Mouse (Mus musculus) frontal cortex, postnatal 14 days (tissue): ENCODE results near the gene Mib2.
"Not testable (repeated sequence)": the region's sequence is repeated elsewhere in the genome, so short reads cannot be mapped to it uniquely, and the experiment has no call there.

Source experiments
- DNase-seq, 2 experiments: peaks; one replicate each; pipeline ENCODE4 v3.0.0; 2022; ENCODE audit warnings: low spot score in 2 of 2

Gene Mib2

DNA sequence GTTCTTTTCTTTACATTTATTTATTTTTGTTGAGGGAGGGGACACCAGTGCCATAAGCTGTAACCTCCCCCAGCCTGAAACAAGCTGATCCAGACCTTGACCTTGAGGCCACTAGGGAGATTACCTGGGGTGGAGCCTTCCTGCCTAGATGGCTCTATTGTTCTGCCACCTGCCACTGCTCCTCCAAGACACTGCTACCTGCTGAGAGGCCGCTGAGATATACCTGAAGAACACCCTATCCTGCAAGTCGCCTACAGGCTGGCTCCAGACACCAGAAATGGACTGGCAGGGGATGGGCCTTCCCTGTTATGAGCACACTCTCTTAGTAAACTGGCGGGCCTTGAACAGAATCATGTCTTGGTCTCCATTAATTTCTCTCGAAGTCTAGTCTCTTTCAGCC lies 1.2 kb upstream of the Mib2 start:
- not testable (repeated sequence) for DNase-seq

DNA sequence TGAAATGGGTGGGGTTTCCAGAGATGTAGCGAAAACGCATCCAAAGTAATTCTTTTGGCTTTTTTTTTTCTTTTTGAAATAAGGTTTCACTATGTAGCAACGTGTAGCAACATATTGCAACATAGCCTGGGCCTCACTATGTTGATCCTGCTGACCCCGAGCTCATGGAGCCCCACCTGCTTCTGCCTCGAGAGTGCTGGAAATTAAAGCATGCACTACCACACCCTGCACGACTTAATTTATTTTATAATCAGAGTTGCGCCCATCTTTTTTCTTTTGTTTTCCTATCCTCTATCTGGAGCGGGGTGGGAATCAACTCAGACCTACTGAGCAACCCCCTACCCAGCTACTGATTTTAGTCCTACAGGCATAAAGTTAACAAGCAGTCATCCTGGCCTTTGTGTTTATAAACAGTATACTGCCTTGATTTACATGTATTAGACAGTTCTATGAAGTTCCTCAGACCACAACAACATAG lies 639 bp upstream of the Mib2 start:
- no peak for DNase-seq

DNA sequence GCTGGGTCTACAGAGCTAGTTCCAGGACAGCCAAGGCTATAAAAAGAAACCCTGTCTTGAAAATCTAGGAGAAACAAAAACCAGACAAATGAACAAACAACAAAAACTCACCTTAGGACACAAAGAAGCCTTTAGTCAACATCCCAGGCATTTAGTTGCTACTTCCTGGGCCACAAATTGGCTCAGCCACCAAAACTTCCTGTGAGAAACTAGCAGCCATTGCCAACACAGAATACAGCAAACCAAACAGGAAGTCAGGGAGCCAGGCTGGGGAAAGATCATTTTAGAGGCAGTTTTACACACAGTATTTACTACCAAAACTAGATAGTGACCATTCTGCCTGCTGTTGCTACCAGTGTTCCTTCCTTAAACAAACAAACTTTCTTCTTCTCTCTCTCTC lies 2.1 kb downstream of the Mib2 start:
- no peak for DNase-seq

DNA sequence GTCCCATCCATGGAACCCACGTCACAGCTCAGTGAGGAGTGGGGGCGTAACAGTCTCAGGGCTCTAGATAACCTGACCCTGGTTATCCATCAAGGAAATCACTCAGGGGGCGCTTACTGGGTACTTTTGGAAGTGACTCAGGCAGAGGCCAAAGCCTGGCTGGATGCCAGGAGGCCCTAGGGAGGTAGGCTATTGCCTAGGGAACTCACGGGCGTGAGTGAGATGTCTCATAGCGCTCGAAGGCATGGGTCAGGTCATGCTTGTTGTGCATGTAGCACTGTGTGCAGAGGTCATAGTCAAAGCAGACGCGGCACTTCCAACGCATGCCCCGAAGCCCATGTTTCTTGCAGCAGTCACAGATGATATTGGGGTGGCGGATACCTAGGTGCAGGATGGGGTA lies 8.4 kb downstream of the Mib2 start:
- DNase-seq = no peak

DNA sequence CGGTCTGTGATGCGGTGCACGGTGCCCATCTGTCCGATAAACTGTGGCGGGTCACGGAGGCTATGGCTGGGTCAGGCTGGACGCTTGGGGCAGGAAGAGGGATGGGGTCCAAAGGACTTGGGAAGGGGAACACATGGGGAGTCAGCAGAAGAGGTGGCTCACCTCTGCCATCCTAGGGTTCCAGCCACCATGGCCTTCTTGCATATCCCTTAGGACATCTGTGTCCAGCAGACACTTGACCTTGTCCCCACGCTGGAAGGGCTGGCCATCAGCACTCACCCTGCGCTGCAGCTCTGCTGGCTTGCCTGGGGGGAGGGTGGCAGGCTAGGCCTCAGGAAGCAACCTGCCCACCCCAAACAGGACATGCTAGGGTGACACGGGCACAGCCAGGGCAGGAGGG lies 10.0 kb downstream of the Mib2 start:
- no peak for DNase-seq

DNA sequence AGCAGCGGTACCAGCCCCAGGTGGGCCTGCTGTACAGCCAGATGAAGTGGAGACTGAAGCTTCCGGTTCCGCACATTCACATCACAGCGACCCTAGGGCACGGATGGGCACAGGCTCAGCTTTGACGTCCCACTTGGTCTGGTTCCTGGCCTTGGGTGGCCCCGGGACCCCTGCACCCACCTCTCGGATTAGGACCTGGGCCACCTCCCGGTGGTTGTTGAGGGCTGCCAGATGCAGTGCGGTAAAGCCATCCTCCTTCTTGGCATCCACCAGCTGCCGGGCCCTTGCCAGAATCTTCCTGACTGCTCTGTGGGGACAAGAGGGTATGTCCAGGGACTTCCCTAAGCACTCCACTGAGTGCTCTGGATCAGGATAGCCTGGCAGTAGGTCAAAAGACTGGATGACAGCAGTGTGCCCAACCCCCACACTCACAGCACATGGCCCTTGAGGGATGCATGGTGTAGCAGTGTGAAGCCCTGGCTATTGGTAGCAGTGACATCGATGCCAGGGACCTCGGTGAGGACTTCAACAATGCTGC lies 12.7 kb downstream of the Mib2 start:
- no peak for DNase-seq

DNA sequence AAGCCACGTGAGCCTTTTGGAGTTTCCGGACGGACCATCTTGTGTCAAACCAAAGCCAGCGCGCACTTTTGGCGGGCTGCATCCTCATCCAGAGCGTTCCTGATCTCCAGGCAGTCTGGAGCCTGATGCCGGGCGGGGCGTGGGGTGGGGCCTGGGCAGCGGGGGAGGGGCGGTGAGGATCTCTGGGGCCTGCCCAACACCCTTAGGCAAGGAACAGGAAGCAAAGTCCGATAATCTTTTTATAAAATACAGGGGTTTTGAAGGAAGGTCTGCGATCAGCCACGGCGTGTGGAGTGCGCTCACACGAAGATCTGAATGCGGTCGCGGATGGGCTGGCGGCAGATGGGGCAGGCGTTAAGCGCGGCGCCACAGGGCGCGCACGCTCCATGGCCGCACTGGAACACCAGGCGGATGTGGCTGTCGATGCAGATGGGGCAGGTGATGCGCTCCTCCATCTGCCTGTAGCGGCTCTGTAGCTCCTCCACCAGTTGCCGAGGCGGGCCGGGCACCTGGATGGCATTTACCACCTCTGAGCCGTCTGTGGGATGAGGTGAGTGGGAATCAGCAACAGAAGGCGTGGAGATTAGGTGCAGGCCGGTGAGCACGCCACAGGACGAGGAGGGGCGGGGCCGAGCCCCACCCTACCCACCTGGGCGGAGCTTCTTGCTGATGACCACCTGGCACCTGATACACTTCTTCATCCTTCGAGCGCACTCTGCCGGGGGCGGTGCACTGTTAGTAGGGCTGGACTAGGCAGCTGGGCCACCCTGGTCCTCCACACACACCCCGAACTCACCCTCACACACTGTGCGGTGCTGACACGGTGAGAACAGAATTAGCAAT lies 14.3 kb downstream of the Mib2 start:
- no peak for DNase-seq

DNA sequence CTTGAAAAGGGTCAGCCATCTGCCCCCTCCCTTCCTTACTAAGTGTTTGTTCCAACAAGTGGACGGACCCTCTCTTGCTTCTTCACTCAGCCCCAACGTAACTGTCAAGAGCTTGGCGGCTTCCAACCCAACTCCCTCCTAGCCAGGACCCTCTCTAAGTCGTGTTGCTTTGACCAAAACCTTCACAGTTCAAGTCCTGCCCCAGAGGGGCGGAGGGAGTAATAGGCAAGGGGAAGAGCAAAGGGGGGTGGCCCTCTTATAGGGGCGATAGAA lies 14.9 kb downstream of the Mib2 start:
- DNase-seq = no peak

DNA sequence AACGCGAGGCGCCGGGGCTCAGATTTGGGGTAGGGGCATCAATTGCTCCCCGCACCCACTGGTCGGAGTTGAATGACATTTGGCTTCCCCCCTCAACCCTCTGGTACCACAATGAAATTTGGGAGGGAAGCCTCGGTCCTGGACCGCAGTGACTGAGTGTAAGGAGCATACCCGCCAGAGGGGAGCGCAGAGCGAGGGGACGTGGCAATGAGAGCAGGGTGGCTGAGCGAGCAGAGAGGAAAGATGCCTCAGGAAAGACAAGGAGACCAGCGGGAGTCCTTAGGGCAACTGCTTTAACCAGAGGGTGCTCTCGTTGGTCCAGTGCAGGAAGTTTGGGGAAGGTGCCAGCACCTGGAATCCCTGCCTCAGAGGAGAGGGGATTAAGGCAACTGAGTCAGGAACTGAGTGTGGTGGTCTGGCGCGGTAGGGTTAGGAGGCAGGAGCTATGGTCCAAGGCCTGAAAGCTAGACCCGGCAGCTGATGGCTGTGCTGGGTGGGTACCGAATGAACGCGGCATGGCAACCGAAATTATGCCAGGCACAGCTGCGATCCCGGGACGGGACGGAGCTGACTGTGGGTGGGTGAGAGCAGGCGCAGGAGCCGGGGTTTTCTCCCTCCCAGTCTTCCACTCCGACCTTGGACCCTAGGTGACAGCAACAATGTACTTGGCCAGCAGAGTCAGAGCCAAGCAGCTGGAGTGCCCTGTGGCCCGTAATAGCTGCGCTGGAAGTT lies 15.4 kb downstream of the Mib2 start:
- no peak for DNase-seq

DNA sequence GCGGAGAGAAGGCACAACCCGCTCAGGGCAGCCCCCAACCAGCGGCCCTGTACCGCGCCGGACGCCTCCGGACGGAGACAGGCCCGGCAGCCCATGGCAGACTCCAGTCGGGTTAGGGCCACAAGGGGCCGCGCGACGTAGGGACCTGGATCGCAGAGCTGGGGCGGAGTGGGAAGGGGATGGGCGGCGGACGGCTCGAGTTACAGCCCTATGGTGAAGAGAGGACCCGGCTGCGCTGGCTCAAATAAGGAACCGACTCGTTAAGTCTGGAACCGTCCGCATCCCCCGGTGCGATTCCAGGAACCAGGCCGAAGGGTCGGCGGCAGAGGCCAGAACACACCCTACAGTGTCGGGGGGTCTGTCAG lies 15.9 kb downstream of the Mib2 start, which contains the start of gene Mmp23:
Gene Mmp23, minus strand, starts transcription at position 299 of the 365 bp plus-strand sequence.
- no peak for DNase-seq

DNA sequence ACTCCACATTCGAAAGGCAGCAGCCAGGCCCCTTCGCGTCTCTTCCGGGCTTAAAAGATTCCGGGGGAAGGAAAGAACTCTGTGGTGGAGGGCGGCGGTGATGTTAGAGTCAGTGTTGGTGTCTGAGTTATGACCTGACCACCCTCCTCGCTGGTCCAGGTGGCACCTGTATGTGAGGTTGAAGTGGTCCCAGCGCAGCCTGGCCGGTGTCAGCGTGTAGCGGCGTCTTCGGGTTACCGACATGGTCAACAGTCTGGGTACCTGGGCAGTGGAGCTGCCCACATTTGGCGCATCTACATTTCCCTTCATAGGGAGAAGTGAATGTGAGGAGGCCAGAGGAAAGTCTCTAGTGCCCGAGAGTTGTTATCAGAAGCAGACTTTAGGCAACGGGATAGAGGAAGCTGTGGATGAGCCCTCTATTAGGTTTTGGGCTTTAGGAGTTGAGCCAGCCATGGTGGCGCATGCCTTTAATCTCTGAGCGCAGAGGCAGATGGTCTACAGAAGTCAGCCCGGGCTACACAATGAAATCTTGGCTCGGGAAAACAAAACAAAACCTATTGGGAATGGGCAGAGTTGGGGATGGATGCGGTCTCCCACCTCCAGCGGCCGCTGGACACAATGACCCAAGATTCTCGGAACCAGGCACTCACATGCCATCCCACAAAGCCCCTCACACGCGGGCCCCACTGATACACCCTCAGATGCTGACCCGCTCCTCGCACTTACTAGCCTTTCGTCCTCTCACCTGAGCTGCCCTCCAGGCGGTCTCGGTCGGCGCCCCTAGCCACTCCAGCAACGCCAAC lies 16.5 kb downstream of the Mib2 start:
- DNase-seq = no peak

DNA sequence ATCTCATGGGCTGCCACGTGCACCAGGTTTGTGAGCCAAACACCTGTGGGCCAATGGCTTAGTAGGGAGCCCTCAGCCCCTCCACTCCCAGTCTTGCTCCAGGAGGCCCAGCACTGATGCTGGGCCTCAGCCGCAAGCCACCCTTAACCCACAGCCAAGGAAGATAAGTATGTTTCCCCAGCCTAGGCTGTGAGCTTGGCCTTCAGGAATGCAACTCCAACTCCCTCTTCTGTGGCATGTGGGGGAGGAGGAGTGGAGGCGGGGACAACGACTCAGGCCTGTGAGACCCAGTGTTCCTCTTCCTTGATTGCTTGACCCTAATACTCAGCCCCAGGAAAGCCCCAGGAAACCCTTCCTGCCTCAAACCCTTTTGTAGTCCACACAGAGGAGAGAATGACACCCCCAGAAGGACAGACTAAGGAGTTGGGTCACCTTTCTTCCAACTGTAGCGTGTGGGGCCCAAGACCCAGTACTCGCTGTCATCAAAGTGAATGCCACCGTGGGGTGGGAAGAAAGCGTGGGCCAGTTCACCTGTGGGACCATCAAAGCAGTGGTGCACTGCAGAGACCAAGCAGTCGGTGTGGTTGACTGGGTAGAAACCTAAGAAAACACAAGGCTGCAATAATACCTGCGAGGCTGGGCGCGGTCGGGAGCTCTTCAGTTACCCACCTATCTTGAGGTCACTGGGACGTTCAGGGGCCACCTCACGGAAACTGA lies 17.3 kb downstream of the Mib2 start:
- DNase-seq = no peak

DNA sequence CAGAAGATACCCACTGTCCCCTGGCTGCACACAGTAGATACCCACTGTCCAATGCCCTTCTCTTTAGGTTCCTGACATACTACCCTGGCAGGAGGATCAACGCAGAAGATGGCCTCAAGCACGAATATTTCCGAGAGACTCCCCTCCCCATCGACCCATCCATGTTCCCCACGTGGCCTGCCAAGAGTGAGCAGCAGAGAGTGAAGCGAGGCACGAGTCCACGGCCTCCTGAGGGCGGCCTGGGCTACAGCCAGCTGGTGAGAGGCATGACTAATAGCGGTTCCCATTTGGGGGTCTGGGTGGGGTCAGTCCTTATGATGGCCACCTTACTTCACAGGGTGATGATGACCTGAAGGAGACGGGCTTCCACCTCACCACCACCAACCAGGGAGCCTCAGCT lies 19.6 kb downstream of the Mib2 start:
- DNase-seq = no peak

DNA sequence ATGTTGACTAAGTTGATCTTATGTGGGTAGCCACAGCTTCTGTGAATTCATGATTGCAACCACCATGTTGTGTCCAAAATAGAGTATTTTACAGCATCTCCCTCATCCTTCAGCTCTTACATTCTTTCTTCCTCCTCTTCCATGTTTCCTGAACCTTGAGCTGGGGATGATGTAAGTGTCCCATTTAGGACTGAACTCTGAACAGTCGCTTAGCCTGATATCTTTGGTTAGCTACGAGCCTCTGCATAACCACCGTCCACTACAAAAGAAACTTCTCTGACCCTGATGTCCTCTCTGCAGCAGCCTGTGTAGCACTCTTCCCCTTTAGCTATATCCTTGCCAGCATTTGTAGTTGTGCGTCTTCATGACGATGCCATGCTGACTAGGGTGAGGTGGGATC lies 23.3 kb downstream of the Mib2 start:
- no peak for DNase-seq

DNA sequence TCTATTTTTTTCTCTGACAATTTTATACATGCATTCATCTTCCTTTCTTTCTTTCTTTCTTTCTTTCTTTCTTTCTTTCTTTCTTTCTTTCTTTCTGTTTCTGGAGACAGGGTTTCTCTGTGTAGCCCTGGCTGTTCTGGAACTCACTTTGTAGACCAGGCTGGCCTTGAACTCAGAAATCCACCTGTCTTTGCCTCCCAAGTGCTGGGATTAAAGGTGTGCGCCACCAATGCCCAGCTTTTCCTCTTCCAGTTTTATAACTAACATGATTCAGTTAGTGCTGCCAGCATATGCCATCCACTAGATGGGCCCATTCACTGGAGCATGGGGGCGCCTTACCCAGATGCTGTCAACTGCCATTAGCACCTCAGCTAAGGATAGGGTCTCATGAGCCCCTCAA lies 23.7 kb downstream of the Mib2 start, which contains the start of gene Gm10563:
Gene Gm10563, minus strand, starts transcription at position 101 of the 400 bp plus-strand sequence.
- DNase-seq = not testable (repeated sequence)

DNA sequence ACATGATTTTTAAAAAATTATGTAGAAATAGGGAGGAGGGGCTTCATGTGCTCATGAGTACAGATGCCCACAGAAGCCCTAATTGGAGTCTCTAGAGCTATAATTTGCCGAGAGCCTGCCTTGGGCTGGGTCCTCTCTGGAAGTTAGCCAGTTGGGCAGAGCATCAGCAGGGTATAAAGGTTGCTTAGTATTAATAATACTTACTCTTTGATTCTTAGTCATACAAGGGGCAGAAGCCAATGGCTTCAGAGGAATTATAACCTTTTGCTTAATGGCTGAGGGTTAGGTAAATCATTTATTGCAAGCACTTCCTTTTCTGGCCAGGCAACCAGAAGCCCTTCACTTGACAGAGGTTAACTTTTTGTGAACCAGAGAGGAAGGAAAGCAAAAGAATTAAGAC lies 25.5 kb downstream of the Mib2 start:
- no peak for DNase-seq

DNA sequence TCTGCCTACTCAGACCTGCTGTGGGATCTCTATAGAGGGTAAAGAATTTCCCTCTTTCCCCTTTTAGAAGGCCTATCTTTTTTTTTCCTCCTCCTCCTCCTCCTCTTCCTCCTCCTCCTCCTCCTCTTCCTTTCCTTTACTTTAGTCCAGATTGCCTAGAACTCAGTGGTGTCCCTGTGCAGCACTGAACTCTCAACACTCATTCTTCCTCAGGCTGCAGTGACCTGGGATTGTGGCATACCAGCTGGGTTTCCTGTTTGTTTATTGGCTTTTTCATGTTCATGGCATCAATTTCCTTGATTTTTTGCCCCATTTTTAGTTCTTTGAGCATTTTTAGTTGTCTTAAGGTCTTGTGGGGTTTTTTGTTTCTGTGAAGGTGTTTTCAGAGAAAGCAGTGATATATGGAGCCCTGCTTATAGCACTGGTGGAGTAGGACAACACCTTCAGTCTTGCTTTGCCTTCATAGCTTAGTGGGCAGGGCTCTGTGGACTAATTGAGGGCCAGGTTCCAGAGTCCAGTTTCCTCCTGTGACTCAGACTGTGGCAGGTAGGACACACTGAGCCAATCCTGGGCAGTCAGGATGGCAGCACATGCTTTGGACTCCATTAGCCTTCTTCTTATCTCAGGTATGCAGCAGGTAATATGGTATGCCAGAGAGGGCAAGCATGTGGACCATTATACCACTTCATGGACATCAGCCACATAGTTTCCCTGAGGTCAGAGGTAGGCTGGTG lies 33.1 kb downstream of the Mib2 start:
- no peak for DNase-seq

DNA sequence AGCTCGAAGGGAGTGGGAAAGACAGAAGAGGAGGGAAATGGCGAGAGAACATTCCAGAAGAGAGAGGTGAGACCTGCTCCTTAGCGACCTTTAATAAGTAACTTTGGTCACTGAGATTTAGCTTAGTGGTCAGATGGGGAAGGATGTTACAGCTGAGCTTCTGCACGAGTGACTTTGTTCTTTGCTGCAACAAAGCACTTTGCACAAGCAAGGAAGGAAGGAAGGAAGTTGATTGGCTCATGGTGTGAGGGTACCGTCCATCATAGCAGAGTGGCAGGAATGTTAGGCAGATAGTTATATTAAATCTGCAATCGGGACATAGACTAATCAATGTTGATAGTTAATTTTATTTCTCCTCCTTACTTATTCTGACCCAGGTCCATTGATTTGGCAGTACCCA lies 38.7 kb downstream of the Mib2 start:
- DNase-seq = no peak

DNA sequence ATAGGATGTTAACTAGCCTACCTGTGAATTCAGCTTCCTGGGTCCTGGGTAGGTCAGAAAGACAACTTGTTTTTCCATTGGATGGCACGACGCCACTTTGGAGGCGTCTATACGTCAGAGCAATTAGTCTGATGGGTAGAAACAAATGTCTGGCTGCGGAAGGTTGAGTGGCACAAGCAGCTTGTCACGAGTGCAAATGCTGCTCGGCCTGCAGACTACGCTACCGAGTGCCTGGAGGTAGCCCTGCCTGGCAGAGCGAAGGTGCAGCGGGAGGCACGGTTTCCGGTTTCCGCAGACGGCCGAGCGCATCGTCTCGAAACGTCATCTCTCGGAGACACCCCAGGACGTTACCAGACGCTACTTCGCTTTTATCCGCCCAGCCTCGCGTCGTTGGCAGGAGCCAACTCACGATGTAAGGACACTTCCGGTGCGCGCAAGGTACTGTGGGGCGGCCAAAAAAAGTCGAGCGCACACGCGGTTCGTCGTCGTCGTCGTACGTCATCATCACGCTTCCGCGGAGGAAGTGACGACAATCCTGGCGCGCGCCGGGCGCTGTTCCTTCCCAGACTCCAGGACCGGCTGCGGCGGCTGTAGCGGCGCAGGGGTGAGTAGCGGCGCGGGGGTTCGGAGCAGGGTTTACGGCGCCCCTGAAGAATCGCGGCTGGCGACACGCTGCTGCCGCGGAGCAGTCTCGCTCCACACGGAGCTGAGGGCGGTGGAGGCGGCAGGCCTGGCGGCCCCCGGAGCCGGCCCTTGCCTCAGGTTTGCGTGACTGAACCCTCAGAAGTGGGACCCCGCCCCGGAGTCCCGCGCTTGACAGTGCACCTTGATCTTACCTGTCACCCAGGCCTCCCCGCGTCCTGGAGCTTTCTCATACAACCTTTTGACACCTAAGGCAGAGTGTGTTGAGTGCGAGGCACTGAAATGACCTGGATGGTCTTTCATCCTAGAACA lies 44.4 kb downstream of the Mib2 start, which contains the start of gene Cdk11b:
Gene Cdk11b, plus strand, starts transcription at position 517 of the 954 bp plus-strand sequence.
- peak; percentile 94 to 96 for DNase-seq

DNA sequence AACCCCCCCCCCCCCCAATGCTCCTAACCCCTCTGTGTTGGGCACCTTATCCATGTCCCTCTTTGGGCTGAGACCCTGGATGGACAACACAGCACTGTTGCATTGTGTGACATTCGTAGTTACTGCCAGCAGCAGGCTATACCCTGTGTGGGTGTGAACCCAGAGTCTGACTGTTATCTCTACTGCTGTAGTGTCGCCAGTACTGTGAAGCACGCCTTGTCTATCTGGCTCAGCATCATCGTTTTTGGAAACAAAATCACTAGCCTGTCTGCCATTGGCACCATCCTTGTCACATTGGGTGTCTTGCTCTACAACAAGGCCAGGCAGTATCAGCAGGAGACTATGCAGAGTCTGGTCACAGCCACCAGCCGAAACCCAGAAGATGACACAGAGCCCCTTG lies 50.7 kb downstream of the Mib2 start:
- DNase-seq = no peak
